Mouse (Mus musculus): ENCODE measurements around the gene Cpsf3. TPM values are rescaled to one million over a fixed set of nuclear protein-coding genes. Genes with fewer than 3 reads are reported as not detected.

Gene Cpsf3
- total and polyA plus RNA-seq, 3 experiments, result 79.8 to 159 (median 117) TPM

- Histone ChIP-seq H3K9ac (ENCODE audit: insufficient read depth, low read depth) (no peak overlapping the region), H3K4me2 (ENCODE audit: insufficient read depth, low read depth, poor library complexity, severe bottlenecking) (no peak overlapping the region), H3K79me2 (replicated peaks; ENCODE audit: control insufficient read depth, extremely low read depth, insufficient read depth, poor library complexity, severe bottlenecking) (peaks cover 4% of the 10 kb centered on the region; the same call in 1 of the 2 replicates), H3K9me3 (replicated peaks; ENCODE audit: low read length) (peaks cover 24% of the 10 kb centered on the region), H3K4me1 (ENCODE audit: control insufficient read depth in 1 of 2, insufficient read depth in 2 of 2) (no peaks in the 10 kb centered on the region), H3K4me3 (replicated peaks in 1 of 3; ENCODE audit: low read depth in 2 of 3, low read length in 2 of 3, poor library complexity in 1 of 3) (no peak overlapping the region), H3K27me3 (replicated peaks) (no peaks in the 10 kb centered on the region), H3K36me3 (replicated peaks in 1 of 2; ENCODE audit: control insufficient read depth in 1 of 2, insufficient read depth in 1 of 2, low read length in 1 of 2) (peaks cover 49 to 82% of the 10 kb centered on the region in 2 experiments), H3K27ac (ENCODE audit: insufficient read depth, low read depth) (no peak overlapping the region)
- TF ChIP-seq MAX (IDR thresholded peaks at IDR 0.05; ENCODE audit: low read length) (no peak), POLR2A (IDR thresholded peaks at IDR 0.05; ENCODE audit: low read depth, low read length) (no peak), UBTF (IDR thresholded peaks at IDR 0.05; ENCODE audit: low read depth, low read length) (no peak), USF2 (conservative IDR thresholded peaks at IDR 0.05; ENCODE audit: low read depth, low read length) (no peak), E2F4 (IDR thresholded peaks at IDR 0.05; ENCODE audit: insufficient replicate concordance, low read depth, low read length) (no peak), MYC (IDR thresholded peaks at IDR 0.05; ENCODE audit: low read depth, low read length) (no peak), MXI1 (IDR thresholded peaks at IDR 0.05; ENCODE audit: low read depth, low read length) (no peak), CHD1 (IDR thresholded peaks at IDR 0.05; ENCODE audit: low read depth, low read length) (no peak), POLR2AphosphoS2 (IDR thresholded peaks at IDR 0.05; ENCODE audit: low read depth, low read length) (no peak), ELF1 (IDR thresholded peaks at IDR 0.05; ENCODE audit: low read depth, low read length) (no peak), IRF4 (IDR thresholded peaks at IDR 0.05; ENCODE audit: low read depth, low read length) (no peak)
- dilution Hi-C loops (cut with MboI; ENCODE audit: extremely low pct_ligation_motif_present, extremely low pct_unique_long_range_greater_than_20kb, low sequenced_read_pairs) (no loop called here), in situ Hi-C loops (cut with MboI; ENCODE audit: low pct_ligation_motif_present, low pct_unique_long_range_greater_than_20kb, low sequenced_read_pairs) (no loop called here)
- DNase-seq (ENCODE audit: extremely low read depth), result no peak
Observed at GRCm38 (mm10) chr12:21353681-21354080, 68.5 kb downstream of the Cpsf3 start.

- TF ChIP-seq MAX (IDR thresholded peaks at IDR 0.05; ENCODE audit: low read length), result no peak
- no peak for TF ChIP-seq POLR2A (IDR thresholded peaks at IDR 0.05; ENCODE audit: low read depth, low read length)
- TF ChIP-seq ZNF384 (IDR thresholded peaks at IDR 0.05; ENCODE audit: low read depth, low read length), result no peak
- no peak for TF ChIP-seq USF2 (conservative IDR thresholded peaks at IDR 0.05; ENCODE audit: low read depth, low read length)
- no peak for TF ChIP-seq MEF2A (IDR thresholded peaks at IDR 0.05; ENCODE audit: borderline replicate concordance, low read depth, low read length)
- no peak for TF ChIP-seq TCF12 (IDR thresholded peaks at IDR 0.05; ENCODE audit: low read depth, low read length)
- TF ChIP-seq ELF1 (IDR thresholded peaks at IDR 0.05; ENCODE audit: low read depth, low read length), result no peak
- no peak for TF ChIP-seq JUND (conservative IDR thresholded peaks at IDR 0.05; ENCODE audit: low read depth, low read length)
- no peak for TF ChIP-seq E2F4 (IDR thresholded peaks at IDR 0.05; ENCODE audit: insufficient replicate concordance, low read depth, low read length)
- TF ChIP-seq CHD2 (IDR thresholded peaks at IDR 0.05; ENCODE audit: low read length), result no peak
- no peak for TF ChIP-seq ZKSCAN1 (IDR thresholded peaks at IDR 0.05; ENCODE audit: borderline replicate concordance, low read depth, low read length)
- TF ChIP-seq CHD1 (IDR thresholded peaks at IDR 0.05; ENCODE audit: low read depth, low read length), result no peak
- no peak for TF ChIP-seq CTCF (conservative IDR thresholded peaks at IDR 0.05 in 1 of 2, IDR thresholded peaks at IDR 0.05 in 1 of 2; ENCODE audit: low read depth in 2 of 2, low read length in 2 of 2)
- Histone ChIP-seq H3K4me3 (replicated peaks in 1 of 3; ENCODE audit: low read depth in 2 of 3, low read length in 2 of 3, poor library complexity in 1 of 3) (no peak overlapping the region), H3K27me3 (replicated peaks) (no peaks in the 10 kb centered on the region), H3K36me3 (replicated peaks in 1 of 2; ENCODE audit: control insufficient read depth in 1 of 2, insufficient read depth in 1 of 2, low read length in 1 of 2) (peaks cover 2 to 66% of the 10 kb centered on the region in 2 experiments), H3K79me2 (replicated peaks; ENCODE audit: control insufficient read depth, extremely low read depth, insufficient read depth, poor library complexity, severe bottlenecking) (peaks cover 51% of the 10 kb centered on the region), H3K9ac (ENCODE audit: insufficient read depth, low read depth) (no peak overlapping the region), H3K4me1 (ENCODE audit: control insufficient read depth in 1 of 2, insufficient read depth in 2 of 2) (peaks cover 0 to 17% of the 10 kb centered on the region in 2 experiments; a peak in 2 of 4 replicates), H3K9me3 (replicated peaks; ENCODE audit: low read length) (no peaks in the 10 kb centered on the region), H3K27ac (ENCODE audit: insufficient read depth, low read depth) (no peak overlapping the region), H3K4me2 (ENCODE audit: insufficient read depth, low read depth, poor library complexity, severe bottlenecking) (no peak overlapping the region)
- in situ Hi-C loops (cut with MboI; ENCODE audit: low pct_ligation_motif_present, low pct_unique_long_range_greater_than_20kb, low sequenced_read_pairs), result no loop called here
- DNase-seq (ENCODE audit: extremely low read depth), result no peak
- dilution Hi-C loops (cut with MboI; ENCODE audit: extremely low pct_ligation_motif_present, extremely low pct_unique_long_range_greater_than_20kb, low sequenced_read_pairs), result no loop called here
Observed at GRCm38 (mm10) chr12:21362686-21363085, 77.5 kb downstream of the Cpsf3 start.
